Mouse (Mus musculus): ENCODE results near the gene Zbtb1.
"Not testable (repeated sequence)": the region's sequence is repeated elsewhere in the genome, so short reads cannot be mapped to it uniquely, and the experiment has no call there.

Gene Zbtb1

GRCm38 (mm10) chr12:76404836-76405182 lies 34.7 kb downstream of the Zbtb1 start:
- no peak for DNase-seq (ENCODE audit: low read depth, low spot score)

GRCm38 (mm10) chr12:76405183-76405970 lies 35.3 kb downstream of the Zbtb1 start:
- peak; percentile 36 for DNase-seq (ENCODE audit: low read depth, low spot score)

GRCm38 (mm10) chr12:76405971-76406370 lies 35.9 kb downstream of the Zbtb1 start:
- DNase-seq (ENCODE audit: low read depth, low spot score): no peak

- no peak for DNase-seq (ENCODE audit: low read depth, low spot score)
These were observed 37.1 kb downstream of the Zbtb1 start for GRCm38 (mm10) chr12:76407184-76407583.

- no peak for DNase-seq (ENCODE audit: low read depth, low spot score)
These were observed 39.1 kb downstream of the Zbtb1 start for GRCm38 (mm10) chr12:76409166-76409565.

GRCm38 (mm10) chr12:76415383-76416010 lies 45.4 kb downstream of the Zbtb1 start:
- no peak for DNase-seq (ENCODE audit: low read depth, low spot score)

- peak; percentile 18 for DNase-seq (ENCODE audit: low read depth, low spot score)
These were observed 47.4 kb downstream of the Zbtb1 start, which contains the start of gene Ppp1r36 for GRCm38 (mm10) chr12:76417433-76417854. Gene Ppp1r36 (plus strand): TSS chr12:76417538.

- peak; percentile 57 for DNase-seq (ENCODE audit: low read depth, low spot score)
These were observed 48.3 kb downstream of the Zbtb1 start for GRCm38 (mm10) chr12:76418346-76418745.

- no peak for DNase-seq (ENCODE audit: low read depth, low spot score)
These were observed 55.2 kb downstream of the Zbtb1 start for GRCm38 (mm10) chr12:76425256-76425655.

GRCm38 (mm10) chr12:76427546-76427945 lies 57.5 kb downstream of the Zbtb1 start:
- no peak for DNase-seq (ENCODE audit: low read depth, low spot score)

GRCm38 (mm10) chr12:76430879-76431406 lies 60.9 kb downstream of the Zbtb1 start:
- DNase-seq (ENCODE audit: low read depth, low spot score): no peak

GRCm38 (mm10) chr12:76431431-76431830 lies 61.4 kb downstream of the Zbtb1 start:
- no peak for DNase-seq (ENCODE audit: low read depth, low spot score)

GRCm38 (mm10) chr12:76434111-76434510 lies 64.0 kb downstream of the Zbtb1 start:
- no peak for DNase-seq (ENCODE audit: low read depth, low spot score)

- DNase-seq (ENCODE audit: low read depth, low spot score): peak; percentile 36
These were observed 65.0 kb downstream of the Zbtb1 start for GRCm38 (mm10) chr12:76435084-76435483.

GRCm38 (mm10) chr12:76435549-76435948 lies 65.5 kb downstream of the Zbtb1 start:
- no peak for DNase-seq (ENCODE audit: low read depth, low spot score)

- DNase-seq (ENCODE audit: low read depth, low spot score): not testable (repeated sequence)
These were observed 73.4 kb downstream of the Zbtb1 start for GRCm38 (mm10) chr12:76443488-76443887.

GRCm38 (mm10) chr12:76444359-76444772 lies 74.3 kb downstream of the Zbtb1 start:
- peak; percentile 92 for DNase-seq (ENCODE audit: low read depth, low spot score)

- peak; percentile 26 for DNase-seq (ENCODE audit: low read depth, low spot score)
These were observed 74.8 kb downstream of the Zbtb1 start for GRCm38 (mm10) chr12:76444862-76445261.

- DNase-seq (ENCODE audit: low read depth, low spot score): no peak
These were observed 76.1 kb downstream of the Zbtb1 start for GRCm38 (mm10) chr12:76446201-76446600.

Data from ES-CJ7 (cell line).